Mouse (Mus musculus): ENCODE data around the gene Bcl11a.
"Not testable (repeated sequence)": the region's sequence is repeated elsewhere in the genome, so short reads cannot be mapped to it uniquely, and the experiment has no call there.

Gene Bcl11a

DNA sequence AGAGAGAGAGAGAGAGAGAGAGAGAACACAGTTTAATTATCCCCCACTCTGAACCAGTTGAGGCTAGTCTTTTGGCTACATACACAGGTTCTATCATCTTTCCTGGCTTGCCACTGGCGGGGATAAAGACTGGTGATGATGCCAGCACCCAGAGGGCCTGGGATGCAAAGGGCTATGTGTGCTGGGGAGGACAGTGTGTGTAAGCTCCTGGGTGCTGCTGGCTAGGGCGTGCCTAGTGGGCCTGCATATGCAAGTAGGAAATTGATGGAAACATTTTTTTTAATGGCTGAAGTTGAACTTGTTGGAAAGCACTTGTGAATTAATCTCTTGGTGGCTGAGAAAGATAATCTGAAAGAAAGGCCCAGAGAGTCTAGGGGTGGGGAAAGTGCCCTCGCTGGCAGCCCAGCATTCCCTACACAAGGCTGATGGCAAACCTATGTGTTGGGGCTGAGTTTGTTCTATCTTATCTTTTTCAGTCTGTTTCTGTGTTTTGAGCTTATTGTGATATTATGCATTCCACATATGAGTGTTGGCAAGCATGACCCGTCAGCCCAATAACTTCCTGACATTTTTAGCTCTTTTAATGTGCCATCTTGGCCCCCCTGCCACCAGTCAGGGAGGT, 22.7 kb downstream of the Bcl11a start:
- DNase-seq (ENCODE audit: low read depth): no peak

DNA sequence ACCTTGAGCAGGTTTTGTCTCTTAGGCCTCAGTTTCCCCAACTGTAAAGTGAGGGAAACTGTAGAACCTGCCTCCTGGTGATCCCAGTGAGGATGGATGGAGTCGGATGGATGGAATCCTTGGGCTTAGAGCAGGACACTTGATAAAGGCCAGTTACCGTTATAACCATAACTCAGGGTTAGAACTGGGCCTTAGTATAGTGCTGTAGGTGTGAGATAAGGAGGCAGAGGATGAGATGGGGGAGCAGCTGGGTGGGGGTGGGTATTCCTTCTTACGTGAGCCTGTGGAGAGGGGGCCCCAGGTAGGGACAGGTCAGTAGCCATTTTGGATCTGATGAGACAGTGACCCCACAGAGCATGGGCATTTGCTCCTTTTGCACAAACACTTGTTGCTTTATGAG, 23.8 kb downstream of the Bcl11a start:
- DNase-seq (ENCODE audit: low read depth): no peak

DNA sequence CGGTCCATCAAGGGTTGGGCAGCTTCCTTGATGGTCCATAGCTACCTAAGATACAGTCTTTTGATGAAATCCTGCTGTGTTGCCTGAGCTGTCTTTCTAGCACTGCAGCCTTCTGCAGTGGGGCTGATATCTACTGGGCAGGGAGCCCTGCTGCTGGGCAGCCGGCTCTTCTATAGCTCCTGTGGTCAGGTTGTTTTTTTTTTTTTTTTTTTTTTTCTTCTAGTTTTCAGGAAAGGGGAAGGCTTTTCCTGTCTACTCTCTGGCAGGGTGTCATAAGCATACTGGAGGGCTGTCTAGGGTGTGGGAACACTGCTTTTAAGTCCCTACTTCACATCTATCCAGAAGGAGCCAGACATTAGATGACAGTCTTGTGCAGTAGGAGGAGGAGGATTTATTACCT, 24.5 kb downstream of the Bcl11a start:
- no peak for DNase-seq (ENCODE audit: low read depth)

DNA sequence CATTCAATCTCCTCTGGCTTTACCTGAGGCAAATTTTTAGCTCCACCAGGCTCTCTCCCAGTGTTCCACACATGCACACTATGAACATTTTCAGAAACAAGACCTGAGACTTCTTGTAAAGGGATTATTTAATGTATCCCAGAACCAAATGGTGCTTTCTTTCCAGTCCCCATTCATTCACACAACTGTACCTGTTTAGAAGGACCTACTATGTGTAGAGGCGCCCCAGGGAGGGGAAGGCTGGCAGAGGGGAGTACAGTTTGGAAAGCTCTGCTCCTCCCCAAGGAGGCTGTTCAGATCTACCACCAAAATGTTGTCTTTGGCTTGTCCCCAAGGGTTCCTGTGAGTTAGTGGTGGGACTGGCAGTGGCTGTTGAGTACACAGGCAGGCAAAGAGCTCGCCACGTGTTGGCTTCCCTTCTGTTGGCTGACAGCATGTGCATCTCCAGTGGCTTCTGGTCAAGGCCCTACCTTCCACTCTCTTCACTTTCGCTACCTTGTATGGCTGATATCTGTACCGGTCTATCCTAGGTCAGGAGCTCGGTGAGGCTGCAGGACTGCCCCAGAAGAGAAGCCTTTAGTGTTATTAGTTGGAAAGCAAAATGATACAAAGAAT, 25.4 kb downstream of the Bcl11a start:
- DNase-seq (ENCODE audit: low read depth): no peak

DNA sequence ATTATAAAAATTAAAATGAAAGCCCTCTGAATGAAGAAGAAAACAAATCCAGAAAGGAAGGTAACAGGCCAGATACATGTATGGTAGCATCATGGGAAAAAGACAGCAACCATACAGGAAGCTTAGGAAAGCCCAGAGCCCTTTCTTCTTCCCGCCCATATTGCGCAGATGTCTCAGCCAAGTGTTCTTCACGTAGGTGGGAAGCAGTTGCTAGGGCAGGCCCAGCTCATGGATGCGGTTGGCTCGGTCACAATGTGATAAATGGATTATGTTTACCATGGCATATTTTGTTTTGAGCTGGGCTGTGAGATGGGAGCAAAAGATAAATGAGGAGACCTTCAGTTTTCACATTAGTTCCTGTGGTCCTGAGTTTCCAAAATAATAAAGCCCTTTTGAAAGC, 29.6 kb downstream of the Bcl11a start:
- DNase-seq (ENCODE audit: low read depth): no peak

DNA sequence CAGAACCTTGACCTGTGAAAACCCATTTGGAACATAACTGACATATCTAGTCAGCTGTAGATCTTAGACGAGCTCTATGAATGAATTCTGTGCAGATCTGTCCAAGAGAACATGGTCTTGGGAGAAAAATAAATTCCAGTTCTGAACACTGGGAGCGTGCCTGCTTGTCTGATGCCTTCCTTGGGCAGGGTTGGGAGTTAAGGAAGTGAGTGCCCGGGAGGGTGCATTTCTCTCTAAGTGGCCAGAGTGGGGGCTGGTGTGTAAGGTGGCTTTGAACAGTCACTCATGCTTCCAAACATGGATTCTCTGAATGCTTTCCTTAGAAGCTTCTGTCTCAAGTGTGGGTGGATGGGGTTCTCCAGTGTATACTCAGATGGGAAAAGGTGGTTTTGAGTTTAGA, 31.1 kb downstream of the Bcl11a start:
- DNase-seq (ENCODE audit: low read depth): no peak

DNA sequence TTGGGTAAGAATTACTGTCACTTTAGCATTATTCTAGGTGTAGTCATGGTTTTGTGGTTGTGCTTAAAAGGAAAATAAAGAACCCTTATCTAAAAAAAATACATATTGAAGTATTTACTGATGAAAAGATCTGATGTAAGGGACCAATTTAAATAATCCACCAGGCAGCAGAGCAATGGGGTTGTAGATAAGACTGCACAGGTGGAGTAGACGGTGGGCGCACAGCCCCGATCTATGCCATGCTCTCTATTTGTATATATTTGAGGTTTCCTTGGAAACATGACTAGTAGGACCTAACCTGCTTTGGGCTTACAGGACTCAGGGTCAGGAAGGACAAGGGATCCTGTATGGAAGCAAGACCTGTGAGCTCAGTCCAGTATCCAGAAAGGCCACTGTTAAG, 31.5 kb downstream of the Bcl11a start:
- no peak for DNase-seq (ENCODE audit: low read depth)

DNA sequence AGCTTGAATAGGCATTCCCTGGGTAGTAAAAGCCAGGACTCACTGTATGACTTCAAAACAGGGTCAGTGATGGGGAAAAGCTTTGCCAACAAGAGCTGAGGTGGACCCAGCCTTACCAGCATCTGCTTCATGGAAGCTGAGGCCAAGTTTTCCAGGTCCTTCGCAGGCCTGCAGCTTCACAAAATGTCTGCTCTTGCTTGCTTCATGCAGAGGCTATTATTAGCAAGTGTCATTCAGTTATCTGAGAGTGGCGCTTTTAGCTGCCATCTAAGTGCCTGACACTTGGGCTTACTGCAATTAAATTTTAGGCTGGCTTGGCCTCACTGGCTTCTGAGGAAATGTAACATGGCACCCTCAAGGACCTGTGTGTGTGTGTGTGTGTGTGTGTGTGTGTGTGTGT, 32.3 kb downstream of the Bcl11a start:
- DNase-seq (ENCODE audit: low read depth): no peak

DNA sequence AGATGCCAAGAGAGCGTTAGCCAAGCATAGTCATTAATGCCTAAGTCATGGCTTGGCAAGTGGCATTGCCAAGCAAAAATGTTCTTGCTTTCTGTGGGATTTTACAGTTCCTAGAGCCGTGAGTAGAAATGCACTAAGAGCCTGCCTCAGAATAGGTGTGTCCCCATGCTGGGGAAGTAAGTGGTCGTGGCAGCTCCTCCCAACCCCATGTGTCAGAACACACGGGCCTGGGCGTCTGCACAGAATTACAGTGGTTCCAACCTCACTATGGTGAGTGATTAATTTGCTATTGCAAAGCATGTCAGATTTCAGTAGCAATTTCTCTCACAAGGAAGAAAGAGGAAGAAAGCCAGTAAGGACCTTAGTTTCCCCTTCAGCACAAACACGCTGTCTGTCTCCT, 33.9 kb downstream of the Bcl11a start:
- DNase-seq (ENCODE audit: low read depth): no peak

DNA sequence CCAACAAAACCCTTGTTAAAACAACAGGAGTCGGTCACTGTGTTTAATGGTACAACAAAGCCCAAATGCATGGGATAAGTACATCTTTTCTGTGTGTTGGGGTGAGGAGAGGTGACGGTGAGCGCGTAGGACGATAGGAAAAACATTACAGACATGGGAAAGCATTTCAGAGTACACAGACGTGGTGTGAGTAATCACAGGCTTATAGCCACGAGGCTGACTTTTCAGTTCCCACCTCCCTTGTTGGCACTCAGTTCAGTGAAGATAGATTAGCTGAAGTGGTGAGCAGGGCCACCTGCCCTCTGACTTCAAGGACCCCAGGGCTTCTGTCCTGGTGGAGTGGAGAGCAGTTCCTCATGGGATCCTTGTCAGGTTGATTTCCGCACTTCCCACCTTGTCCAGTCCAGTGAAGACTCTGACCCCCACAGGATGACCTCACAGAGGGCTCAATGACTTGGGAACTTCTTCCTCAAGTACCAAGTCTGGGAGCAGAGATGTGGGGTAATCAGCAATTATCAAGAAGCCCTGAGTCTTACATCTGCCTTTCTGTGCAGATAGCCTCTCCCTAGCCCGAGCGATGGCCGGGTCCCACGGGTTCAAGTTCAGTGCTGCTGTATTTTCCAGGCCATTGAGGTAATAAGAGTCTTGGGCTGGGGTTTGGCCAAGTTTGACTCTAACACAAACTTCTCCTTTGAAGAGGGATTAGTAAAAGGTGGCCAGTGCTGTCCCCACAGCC, 37.3 kb downstream of the Bcl11a start:
- no peak for DNase-seq (ENCODE audit: low read depth)

DNA sequence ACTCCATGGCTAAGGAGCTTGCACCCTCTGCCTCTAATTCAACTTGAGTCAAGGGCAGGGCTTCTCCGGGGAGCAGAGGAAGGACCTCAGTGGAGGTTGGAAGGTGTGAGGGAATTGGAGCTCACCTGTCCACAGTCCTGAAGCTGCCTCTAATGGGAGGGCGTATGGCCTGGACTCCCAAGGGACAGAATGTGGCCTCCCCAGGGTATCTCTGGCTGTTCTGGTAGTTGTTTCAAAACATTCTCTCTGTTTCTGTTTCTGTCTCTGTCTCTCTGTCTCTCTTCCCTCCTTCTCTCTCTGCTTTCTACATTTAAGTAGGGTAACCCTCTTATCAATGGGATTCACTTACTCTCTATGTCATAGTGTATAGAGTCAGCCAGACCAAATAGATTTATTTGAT, 38.2 kb downstream of the Bcl11a start:
- no peak for DNase-seq (ENCODE audit: low read depth)

DNA sequence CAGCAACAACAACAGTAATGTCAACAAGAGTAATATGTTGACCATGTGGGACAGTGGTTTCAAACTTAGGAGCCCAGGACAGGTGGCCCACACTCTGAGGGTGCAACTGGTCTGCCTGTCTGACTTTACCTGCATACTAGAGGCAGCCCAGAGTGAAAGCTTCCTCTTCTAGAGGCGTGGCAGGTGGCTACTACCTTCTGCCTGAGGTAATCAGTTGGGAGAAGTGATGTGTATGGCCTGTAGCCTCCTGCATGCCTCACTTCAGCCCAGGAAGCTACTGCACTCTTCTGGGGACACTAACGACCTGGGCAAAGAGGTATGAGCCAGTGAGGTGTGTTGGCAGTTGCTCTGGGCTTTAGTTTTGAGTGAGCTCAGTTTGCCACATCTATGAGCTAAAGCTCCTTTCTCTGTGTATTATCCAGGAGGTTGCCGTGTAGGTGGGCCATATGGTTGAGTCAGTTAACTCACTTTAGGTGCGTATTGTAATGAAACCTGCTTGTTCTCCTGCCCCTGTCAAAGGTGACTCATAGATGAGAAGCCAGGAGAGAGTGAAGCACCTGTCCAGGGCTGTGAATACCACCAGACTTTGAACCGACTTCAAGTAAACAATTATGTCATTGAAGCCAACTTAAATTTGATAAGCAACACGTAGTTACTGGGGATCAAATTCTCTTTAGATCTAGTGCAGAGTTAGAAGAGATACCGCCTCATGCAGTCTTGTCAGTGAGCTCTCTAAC, 38.9 kb downstream of the Bcl11a start:
- DNase-seq (ENCODE audit: low read depth): no peak

DNA sequence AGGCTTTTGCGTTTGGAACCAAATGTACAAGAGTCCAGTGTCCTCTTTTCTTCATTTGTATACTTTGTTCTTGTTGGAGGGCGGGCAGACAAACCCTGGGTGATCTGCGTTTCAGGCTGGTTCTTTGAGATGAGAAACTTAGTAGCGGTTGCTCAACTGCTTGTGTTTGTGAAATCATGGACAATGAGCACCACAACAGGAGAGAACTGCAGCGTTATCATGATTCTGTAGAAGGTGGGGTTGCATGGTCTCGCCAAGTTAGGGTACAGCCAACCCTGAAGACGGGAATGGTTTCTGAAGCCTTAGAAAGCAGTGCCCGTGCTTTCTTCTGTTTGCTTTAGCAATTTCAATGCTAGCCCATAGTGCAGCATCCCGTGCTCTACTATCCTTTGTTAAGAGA, 43.3 kb downstream of the Bcl11a start:
- DNase-seq (ENCODE audit: low read depth): no peak

DNA sequence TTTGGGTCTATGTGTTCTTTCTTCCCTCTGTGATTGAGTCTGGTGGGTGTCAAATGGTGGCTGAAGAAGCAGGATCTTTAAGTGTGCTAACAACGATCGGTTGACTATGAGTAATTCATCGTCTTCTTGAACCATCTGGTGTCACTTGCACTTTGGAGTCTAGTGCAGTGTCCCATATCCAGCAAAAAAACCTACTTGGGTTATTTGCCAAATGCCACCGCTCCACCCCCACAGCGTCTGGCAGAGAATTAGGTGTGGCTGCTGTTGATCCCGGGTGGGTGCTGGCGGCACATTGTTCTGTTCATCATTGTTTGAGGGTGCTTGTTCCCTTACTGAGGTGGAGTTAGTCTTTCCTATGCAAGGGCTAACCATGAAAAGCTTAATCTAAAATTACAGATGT, 45.0 kb downstream of the Bcl11a start:
- DNase-seq (ENCODE audit: low read depth): no peak

DNA sequence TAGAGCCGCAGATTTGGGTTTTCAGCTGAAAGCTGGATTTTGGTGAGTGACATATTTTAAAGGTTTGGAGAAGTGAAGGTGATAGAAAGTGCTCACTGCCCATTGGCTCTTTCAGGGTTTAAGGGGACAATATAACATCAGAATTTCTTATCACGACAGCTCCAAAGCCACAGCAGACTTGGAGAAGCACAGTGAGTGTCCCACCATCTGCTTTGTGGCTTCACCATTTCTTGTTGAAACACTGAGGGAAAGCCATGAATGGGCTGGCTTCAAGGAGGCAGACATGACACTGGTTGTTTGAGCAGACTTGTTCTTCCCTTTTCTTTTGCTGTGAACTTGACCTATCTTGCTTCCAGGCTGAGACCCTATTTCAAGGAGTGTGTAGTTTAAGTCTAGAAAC, 46.1 kb downstream of the Bcl11a start:
- DNase-seq (ENCODE audit: low read depth): no peak

DNA sequence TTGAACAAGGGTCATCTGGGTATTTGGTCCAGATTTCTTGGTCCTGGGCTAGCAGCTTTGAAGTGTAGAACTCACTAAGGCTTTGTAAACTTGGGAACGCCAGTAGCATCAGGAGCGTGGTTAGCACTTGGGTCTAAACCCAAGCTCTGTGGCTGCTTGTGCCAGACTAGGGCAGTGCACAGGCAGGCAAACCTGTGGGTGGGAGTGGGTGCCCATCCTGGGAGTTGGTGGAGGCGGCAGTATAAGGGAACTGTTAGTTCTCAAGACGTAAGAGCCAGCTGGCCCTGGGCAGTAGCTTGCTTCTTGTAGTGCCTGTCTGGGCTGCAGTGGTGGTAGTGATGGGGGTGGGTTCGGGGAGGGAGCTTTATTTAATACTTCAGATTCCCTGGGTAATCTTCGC, 47.2 kb downstream of the Bcl11a start:
- no peak for DNase-seq (ENCODE audit: low read depth)

DNA sequence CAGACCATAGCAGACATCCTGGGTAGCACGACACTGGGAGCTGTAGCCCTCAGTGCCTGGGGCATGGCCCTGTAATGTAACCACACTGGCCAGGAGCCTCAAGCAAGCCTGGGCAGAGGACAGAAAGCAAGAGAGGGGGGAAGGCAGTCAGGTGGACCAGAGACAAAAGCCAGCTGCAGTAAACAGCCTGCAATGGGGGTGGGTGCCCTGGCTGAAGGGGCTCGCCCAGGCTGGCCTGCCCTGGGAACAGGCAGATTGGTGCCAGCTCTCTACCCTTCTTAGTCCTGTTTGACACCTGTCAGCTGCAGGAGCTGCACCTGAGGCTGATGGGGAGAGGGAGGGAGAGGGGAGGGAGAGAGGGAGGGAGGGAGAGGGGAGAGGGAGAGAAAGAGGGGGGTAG, 50.1 kb downstream of the Bcl11a start:
- no peak for DNase-seq (ENCODE audit: low read depth)

DNA sequence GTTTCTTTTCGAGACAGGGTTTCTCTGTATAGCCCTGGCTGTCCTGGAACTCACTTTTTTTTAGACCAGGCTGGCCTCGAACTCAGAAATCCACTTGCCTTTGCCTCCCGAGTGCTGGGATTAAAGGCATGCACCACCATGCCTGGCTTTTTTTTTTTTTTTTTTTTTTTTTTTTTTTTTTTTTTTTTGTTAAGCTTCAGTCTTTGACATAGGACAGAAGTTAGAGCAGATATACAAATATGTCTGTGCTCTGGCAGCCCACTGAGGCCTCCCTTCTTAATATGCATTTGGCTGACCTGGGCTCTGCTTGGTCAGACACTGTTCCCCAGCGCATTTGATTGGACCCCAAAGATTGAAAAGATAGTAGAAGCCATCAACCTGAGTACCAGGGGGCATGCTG, 51.0 kb downstream of the Bcl11a start:
- not testable (repeated sequence) for DNase-seq (ENCODE audit: low read depth)

DNA sequence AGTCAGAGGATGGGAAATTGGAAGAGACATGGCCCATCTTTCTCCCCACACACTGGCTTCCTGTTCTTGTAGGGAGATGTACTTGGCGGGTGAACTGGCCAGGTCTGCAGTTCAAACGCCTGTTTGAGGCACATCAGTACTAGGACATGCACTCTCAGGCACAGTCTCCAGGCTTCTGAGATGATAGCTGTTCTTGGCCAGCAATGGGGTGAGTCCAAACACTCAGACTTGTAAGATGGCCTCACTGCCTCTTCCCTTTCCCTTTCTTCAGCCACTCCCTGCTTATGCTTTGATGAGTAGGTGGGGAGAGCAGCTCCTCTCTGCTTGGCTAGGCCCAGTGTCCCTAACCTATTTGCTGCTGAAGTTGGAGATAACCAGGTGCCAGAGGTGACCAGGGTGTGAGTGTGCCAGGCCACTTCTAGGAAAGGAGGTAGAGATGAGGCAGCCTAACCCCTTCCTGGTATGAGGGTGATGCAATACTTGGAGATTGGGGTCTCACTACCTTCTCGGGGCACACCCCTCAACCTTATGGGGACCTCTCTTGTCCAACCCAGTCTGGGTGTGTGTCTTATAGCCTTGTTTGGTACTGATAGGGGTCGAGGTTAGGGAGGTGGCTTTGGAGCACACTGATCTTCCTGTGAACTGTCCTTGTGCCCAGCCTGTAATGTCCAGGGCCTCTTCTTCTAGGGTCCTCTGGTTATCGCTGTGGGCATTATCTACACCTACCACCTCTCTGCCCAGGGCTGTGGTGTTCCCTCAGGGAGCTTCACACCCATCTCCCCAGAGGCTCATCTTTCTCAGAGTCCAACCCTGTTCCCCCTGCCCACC, 51.7 kb downstream of the Bcl11a start:
- DNase-seq (ENCODE audit: low read depth): peak; percentile 85

DNA sequence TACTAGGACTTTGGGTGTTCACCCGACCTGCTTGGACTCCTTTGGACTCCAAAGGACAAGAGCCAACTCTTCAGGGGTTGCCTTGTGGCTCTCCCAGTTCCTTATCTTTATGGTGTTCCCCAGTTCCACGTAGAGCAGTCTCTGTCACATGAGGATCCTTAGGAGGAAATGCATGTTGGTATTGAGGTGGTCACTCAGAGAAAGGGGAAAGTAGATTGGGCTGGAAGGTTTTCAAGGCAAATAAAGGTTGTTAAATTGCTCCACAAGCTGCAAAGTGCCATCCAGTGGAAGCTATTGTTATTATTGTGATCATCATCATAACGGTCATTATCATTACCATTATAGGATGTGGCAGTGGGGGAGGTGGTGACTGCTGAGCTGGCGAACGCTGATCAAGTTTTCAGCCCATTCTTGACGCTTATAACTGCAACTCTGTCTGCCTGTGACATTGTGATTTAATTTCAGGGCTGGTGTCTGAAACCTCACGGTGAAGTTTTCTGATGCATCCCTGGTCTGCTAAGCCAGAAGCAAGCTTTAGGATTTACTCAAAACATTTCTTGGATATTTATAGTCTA, 52.4 kb downstream of the Bcl11a start:
- no peak for DNase-seq (ENCODE audit: low read depth)

DNA sequence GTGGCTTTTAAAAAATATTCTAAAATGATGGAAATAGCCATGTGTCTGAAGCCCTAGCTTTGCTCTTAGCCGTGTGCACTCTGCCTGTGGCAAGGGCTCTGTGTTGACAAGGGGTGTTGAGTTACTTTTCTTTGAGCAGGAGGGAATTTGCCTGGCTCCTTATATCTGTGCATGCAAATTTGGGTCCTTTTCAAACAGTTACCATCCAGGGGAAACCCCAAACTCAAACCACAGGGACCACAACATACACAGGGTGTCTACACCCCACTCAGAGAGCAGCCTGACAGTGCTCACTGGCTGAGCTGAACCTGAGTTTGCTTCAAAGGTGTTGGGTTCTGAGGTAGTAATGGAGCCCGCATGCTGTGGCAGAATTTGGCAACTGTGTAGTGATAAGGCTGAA, 54.0 kb downstream of the Bcl11a start:
- DNase-seq (ENCODE audit: low read depth): no peak

DNA sequence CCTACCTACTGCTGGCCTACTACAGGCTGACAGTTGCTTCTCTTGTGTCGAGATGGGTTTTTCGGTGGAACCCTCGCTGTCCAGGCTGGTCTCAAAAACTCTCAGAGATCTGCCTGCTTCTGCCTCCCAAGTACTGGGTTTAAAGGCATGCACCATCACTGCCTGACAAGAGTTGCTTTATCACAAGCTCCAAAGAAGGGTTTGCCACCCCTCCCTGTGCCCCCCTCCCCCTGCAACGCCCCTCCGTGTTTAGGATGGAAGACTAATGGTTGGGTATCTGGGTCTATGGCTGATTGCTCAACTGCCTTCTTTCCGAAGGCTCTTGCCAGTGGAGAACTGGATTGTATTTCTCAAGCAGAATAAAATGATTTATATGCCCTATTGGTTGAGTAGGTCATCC, 54.5 kb downstream of the Bcl11a start:
- DNase-seq (ENCODE audit: low read depth): no peak

Data from c-Kit-positive CD71-positive TER-119-negative erythroid progenitor cells, embryonic 14.5 days (primary cell).